Mouse (Mus musculus) forebrain, embryonic 10.5 days (tissue): ENCODE results near the gene Atp7a. TPM values are rescaled to one million over a fixed set of nuclear protein-coding genes. Genes with fewer than 3 reads are reported as not detected.
A peak's percentile ranks its signal among the peaks of the same experiment; 100 is the strongest.

Source experiments
- DNase-seq: peaks from one replicate; pipeline ENCODE4 v3.0.0-alpha.2; 2017; ENCODE audit warnings: low spot score; ENCODE audit errors: extremely low spot score
- H3K27ac ChIP-seq: fragments of 300-500 bp; sonication (generic); 2 replicates; pipeline ENCODE4 v1.5.1; 2016; ENCODE audit warnings: mild to moderate bottlenecking
- H3K27me3 ChIP-seq: fragments of 300-500 bp; sonication (generic); 2 replicates; pipeline ENCODE4 v1.6.1; 2016; ENCODE audit warnings: mild to moderate bottlenecking; ENCODE audit not compliant: poor library complexity, severe bottlenecking
- H3K36me3 ChIP-seq: fragments of 300-500 bp; sonication (generic); replicated peaks from 2 replicates; pipeline ENCODE4 v1.6.1; 2016; ENCODE audit warnings: mild to moderate bottlenecking, moderate library complexity
- H3K4me1 ChIP-seq: fragments of 300-500 bp; sonication (generic); 2 replicates; pipeline ENCODE4 v1.6.1; 2016
- H3K4me3 ChIP-seq: fragments of 300-500 bp; sonication (generic); 2 replicates; pipeline ENCODE4 v1.5.1; 2016; ENCODE audit warnings: mild to moderate bottlenecking, moderate library complexity
- H3K9me3 ChIP-seq: fragments of 300-500 bp; sonication (generic); 2 replicates; pipeline ENCODE4 v1.6.1; 2016; ENCODE audit warnings: mild to moderate bottlenecking, moderate library complexity
- WGBS: fragments of 180-500 bp; shearing (Covaris S2); methylation state at CpG from one replicate; pipeline ENCODE4 v1.1.7; 2016; 5-methylcytosine and 5-hydroxymethylcytosine counted together
- polyA plus RNA-seq: library from polyadenylated mRNA; unstranded; fragments of >200 nt; fragmentation: Nextera tagmentation; extraction: Ambion mirVana; gene quantifications from 2 replicates; pipeline ENCODE4 v1.2.1, GENCODE M21; 2016

Gene Atp7a
- polyA plus RNA-seq, 1 experiment from 2014 or later: 17.9 TPM

- Histone ChIP-seq H3K27ac (no peak overlapping the region), H3K4me3 (no peak overlapping the region), H3K27me3 (peaks cover 62% of the 10 kb centered on the region), H3K4me1 (no peaks in the 10 kb centered on the region), H3K36me3 (no peaks in the 10 kb centered on the region), H3K9me3 (no peaks in the 10 kb centered on the region)
- DNase-seq: no peak
- 85% methylated on average over 3 of the region's 3 CpGs for WGBS
These were observed 122.4 kb downstream of the Atp7a start for GRCm38 (mm10) chrX:106149460-106149859.

GRCm38 (mm10) chrX:106154180-106154586 lies 127.1 kb downstream of the Atp7a start:
- H3K4me3 ChIP-seq: no peak overlapping the region
- H3K27ac ChIP-seq: no peak overlapping the region
- H3K27me3 ChIP-seq: peaks cover 61% of the 10 kb centered on the region
- no peaks in the 10 kb centered on the region for H3K9me3 ChIP-seq
- H3K4me1 ChIP-seq: no peaks in the 10 kb centered on the region
- no peak for DNase-seq
- no peaks in the 10 kb centered on the region for H3K36me3 ChIP-seq

DNA sequence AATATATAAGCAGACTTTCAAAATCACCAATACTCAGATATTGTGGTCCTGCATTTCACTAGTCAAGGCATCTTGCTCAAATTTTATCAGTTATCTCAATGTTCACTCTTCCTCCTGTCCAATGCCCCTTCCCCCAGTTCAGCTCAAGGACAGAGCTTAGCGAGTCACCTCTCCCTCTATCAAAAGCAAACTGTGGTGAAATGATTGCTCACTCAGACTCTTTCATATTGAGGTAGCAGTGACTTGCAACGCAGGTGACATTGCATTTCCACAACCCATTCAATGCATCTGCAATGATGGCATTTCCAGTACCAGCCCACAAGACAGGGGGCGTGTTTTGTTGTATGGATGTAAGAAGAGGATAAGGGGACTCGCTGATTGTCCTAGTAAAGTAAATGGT lies 128.8 kb downstream of the Atp7a start:
- H3K27me3 ChIP-seq: peaks cover 57% of the 10 kb centered on the region
- no peaks in the 10 kb centered on the region for H3K36me3 ChIP-seq
- no peak overlapping the region for H3K27ac ChIP-seq
- WGBS: 82% methylated on average over 4 of the region's 4 CpGs
- no peak for DNase-seq
- no peak overlapping the region for H3K4me3 ChIP-seq
- H3K4me1 ChIP-seq: no peaks in the 10 kb centered on the region
- H3K9me3 ChIP-seq: no peaks in the 10 kb centered on the region

GRCm38 (mm10) chrX:106163995-106164394 lies 136.9 kb downstream of the Atp7a start:
- WGBS: 66% methylated on average over 5 of the region's 5 CpGs
- DNase-seq: no peak
- H3K27me3 ChIP-seq: peaks cover 12% of the 10 kb centered on the region; the same call in 1 of the 2 replicates

DNA sequence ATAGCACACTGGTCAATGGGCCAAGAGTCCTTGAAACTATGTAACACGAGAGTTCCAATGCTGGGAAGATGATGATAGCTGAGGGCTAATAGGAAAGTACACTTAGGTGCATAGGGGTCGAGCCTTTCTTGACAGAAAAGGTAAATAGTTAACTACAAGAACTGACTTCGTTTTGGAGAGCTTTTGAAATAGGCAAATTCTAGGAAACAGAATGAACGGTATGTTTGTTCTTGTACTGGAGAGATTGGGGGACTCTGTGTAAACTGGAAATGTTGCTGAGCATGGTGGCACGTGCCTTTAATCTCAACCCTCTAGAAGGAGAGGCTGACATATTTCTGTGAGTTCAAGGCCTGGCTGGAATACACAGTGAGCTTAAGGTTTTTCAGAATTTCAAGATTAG lies 137.5 kb downstream of the Atp7a start:
- Histone ChIP-seq H3K4me3 (no peak overlapping the region), H3K4me1 (no peaks in the 10 kb centered on the region), H3K36me3 (no peaks in the 10 kb centered on the region), H3K9me3 (no peaks in the 10 kb centered on the region), H3K27me3 (peaks cover 6% of the 10 kb centered on the region; the same call in 1 of the 2 replicates), H3K27ac (no peak overlapping the region)
- no peak for DNase-seq
- 85% methylated on average over 5 of the region's 5 CpGs for WGBS

More at GRCm38 (mm10) chrX:106163995-106164394, 136.9 kb downstream of the Atp7a start:
- Histone ChIP-seq H3K36me3 (no peaks in the 10 kb centered on the region), H3K9me3 (no peaks in the 10 kb centered on the region), H3K4me1 (no peaks in the 10 kb centered on the region), H3K4me3 (no peak overlapping the region), H3K27ac (no peak overlapping the region)

GRCm38 (mm10) chrX:106165089-106165488 lies 138.0 kb downstream of the Atp7a start:
- Histone ChIP-seq H3K4me1 (no peaks in the 10 kb centered on the region), H3K27me3 (peaks cover 1% of the 10 kb centered on the region; the same call in 1 of the 2 replicates), H3K9me3 (no peaks in the 10 kb centered on the region), H3K27ac (no peak overlapping the region), H3K4me3 (no peak overlapping the region), H3K36me3 (no peaks in the 10 kb centered on the region)
- WGBS: 85% methylated on average over 1 of the region's 1 CpGs
- DNase-seq: no peak

DNA sequence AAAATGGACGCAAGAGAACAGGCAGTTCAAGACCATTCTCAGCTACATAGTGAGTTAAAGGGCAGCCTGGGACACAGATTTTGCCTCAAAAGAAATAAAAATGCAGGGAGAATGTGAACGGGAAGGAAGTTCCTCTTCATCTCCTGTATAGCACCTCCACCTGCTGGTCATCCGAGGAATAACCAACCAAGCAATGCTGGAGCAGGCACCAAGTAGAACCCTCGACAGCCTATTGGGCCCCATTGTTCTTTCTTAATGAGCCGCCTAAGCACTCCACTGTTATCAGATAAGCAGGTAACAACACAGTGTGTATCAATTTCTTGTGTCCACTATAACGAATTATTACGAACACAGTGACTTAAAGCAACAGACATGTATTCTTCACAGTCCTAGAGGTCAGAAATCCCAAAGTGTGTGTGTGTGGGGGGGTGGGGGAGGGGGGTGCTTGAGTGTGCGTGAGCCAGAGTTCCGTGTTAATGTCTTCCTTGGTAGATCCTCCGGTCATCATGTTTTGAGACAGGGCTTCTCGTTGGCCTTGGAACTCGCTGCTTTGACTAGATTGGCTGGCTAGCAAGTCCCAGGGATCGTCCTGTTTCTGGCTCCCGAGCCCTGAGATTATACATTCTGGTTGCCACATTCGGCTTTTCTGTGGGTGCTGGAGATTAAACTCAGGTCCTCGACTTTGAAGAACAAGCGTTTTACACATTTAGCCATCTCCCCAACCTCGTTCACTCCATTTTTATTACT lies 144.2 kb downstream of the Atp7a start:
- peak; percentile 65 for DNase-seq
- WGBS: 28% methylated on average over 18 of the region's 18 CpGs

DNA sequence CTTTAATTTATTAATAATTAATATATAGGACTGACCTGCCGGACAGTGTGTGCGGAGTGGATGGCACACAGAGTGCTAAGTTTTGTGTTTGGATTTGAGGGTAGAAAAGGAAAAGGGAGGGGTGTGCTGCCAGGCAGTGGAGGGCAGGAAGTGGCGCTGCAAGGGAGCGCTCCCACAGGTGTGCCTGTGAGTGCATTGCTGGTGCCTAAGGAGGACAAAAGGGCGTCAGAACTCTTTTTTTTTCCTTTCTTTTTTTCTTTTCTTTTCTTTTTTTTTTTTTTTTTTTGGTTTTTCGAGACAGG lies 144.7 kb downstream of the Atp7a start:
- Histone ChIP-seq H3K4me1 (no peaks in the 10 kb centered on the region), H3K9me3 (no peaks in the 10 kb centered on the region), H3K27me3 (peaks cover 4% of the 10 kb centered on the region; the same call in 1 of the 2 replicates), H3K27ac (no peak overlapping the region), H3K36me3 (no peaks in the 10 kb centered on the region), H3K4me3 (peak overlapping the region; percentile 43)
- DNase-seq: no peak
- WGBS: 69% methylated on average over 6 of the region's 6 CpGs

More for the DNA sequence above, 144.2 kb downstream of the Atp7a start:
- no peaks in the 10 kb centered on the region for H3K9me3 ChIP-seq
- peak overlapping the region; percentile 43 for H3K4me3 ChIP-seq
- peak overlapping the region; percentile 72 for H3K27ac ChIP-seq
- H3K4me1 ChIP-seq: no peaks in the 10 kb centered on the region
- H3K36me3 ChIP-seq: no peaks in the 10 kb centered on the region
- peaks cover 2% of the 10 kb centered on the region; the same call in 1 of the 2 replicates for H3K27me3 ChIP-seq

Other genes starting within 250 kb of the Atp7a start
- gene Atrx, start 97.9 kb upstream of the Atp7a start, polyA plus RNA-seq: 181 and 182 TPM in 2 replicates
- gene Magt1, start 15.4 kb upstream of the Atp7a start, polyA plus RNA-seq: 42.2 and 46.3 TPM in 2 replicates
- gene Cox7b, start 11.6 kb upstream of the Atp7a start, polyA plus RNA-seq: 285 and 325 TPM in 2 replicates
- gene Tlr13, start 115.9 kb downstream of the Atp7a start, polyA plus RNA-seq: 0.10 and 0.12 TPM in 2 replicates
- gene Pgk1, start 159.8 kb downstream of the Atp7a start, polyA plus RNA-seq: 622 and 624 TPM in 2 replicates
- gene Taf9b, start 193.9 kb downstream of the Atp7a start, polyA plus RNA-seq: 8.1 and 8.8 TPM in 2 replicates
- not detected in 2 replicates for gene Fnd3c2, start 228.1 kb downstream of the Atp7a start, polyA plus RNA-seq